Mouse (Mus musculus): ENCODE data around the gene Ccdc9b.
A peak's percentile ranks its signal among the peaks of the same experiment; 100 is the strongest.

Ccdc9b gene

DNA sequence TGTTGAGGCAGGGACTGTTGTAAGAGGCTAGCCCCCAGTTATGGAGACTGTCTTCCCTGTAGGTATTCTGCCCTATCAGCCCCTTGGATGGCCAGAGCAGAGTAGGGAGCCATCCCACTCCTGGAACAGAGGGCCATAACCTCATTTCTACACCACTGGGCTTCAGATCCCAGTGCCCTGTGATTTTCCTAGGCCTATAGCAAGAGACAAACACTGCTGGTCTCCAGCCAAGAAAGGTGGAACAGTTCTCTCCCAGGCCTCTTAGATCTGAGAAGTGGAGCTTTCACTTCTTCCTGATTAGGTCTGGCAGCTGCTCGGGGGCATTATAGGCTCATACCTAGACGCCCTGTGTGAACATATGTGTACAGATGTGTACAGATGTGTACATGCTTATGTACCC lies 13.8 kb upstream of the Ccdc9b start:
- DNase-seq (ENCODE audit: low read depth) = no peak

- no peak for DNase-seq (ENCODE audit: low read depth)
These were observed 13.4 kb upstream of the Ccdc9b start for GRCm38 (mm10) chr2:118775846-118776245.

DNA sequence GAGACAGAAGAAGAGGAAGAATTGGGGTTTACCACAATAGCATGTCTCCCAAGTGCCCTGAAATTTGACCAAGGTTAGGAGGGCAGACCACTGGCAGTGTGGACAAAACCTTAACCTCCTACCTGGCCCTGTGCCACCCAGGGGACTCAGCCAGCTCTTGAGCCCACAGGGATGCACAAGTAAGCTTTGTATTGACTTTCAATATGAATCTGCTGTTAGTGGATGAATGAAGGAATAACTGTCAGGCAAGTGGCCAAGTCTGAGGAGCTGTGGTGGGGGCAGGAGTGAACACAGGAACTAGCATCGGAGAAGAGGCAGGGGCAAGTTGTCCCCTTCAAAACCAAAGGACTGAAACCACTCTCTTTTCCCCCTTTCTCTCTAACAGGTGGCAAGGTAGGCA lies 12.9 kb upstream of the Ccdc9b start:
- DNase-seq (ENCODE audit: low read depth) = peak; percentile 49

DNA sequence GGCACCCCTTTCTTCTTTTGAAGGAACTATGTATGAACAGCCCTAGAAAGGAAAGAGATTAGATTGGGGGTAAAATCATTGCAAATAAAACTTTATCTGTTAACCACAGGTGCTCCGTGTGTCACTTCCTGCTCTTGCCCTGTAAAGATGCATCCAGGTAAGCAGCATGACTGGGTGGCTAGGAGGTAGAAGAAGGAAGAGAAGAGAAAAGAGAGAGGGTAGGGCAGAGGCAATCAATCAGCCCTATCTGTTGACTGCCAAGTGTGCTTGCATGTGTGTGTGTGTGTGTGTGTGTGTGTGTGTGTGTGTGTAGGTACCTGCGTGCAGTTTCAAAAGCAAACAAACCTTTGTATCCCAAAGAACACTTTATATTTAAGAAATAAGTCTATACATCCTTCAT lies 12.1 kb upstream of the Ccdc9b start:
- no peak for DNase-seq (ENCODE audit: low read depth)

DNA sequence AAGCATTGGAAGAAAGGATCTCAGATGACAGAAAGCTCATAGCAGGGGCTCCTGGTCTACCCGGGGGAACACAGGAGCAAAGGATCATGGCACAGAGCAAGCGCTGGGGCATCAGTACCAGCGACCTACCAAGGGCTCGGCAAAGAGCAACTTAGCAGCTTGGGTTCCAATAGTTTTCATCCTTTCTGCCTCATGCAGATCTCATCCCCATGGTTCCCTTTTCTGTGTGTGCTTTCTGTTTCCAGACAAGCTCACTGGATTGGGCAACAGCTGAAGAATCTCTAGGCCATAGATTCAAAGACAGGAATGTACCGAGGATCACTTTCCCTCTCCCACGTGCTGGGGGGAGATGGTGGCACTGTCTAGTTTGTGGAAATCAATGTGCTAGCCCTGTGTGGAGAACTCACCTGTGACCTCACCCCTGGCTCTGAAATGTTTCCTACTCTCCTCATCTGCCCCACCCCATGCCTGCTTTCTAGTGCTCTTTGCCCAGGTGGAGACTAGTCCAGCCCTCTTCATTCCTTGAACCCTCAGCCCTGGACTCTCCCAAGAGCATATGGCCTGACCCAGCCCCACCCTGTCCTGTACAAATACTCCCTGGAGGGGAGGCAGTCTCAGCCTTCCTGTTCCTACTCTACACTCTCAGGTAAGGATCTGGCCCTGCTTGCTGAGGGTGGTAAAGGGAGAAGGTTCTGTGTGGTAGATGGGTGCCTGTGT lies 9.9 kb upstream of the Ccdc9b start, which contains the start of gene Phgr1:
Gene Phgr1 (plus strand): TSS at position 612 of the 717 bp plus-strand sequence.
- no peak for DNase-seq (ENCODE audit: low read depth)

- DNase-seq (ENCODE audit: low read depth) = peak; percentile 87
These were observed 3.9 kb upstream of the Ccdc9b start for GRCm38 (mm10) chr2:118766041-118767033.

DNA sequence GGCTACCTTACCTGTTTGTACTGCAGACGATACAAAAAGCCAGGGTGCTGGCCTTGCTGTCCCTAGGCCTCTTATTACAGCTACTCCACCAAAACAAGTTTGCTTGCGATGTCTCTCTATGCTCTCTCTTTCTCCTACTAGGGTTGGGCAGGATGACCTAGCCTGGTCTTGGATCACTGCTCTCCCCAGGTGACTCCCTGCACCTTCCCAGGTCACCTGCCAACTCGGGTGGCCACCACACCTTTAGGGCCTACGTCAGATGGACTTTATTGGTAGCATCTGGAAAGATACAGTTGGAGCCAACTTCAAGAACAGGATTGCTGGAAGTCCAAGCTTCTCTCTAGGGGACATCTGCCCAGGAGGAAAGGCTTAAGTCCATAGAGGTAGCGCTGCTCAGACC lies 2.4 kb upstream of the Ccdc9b start:
- DNase-seq (ENCODE audit: low read depth) = no peak

DNA sequence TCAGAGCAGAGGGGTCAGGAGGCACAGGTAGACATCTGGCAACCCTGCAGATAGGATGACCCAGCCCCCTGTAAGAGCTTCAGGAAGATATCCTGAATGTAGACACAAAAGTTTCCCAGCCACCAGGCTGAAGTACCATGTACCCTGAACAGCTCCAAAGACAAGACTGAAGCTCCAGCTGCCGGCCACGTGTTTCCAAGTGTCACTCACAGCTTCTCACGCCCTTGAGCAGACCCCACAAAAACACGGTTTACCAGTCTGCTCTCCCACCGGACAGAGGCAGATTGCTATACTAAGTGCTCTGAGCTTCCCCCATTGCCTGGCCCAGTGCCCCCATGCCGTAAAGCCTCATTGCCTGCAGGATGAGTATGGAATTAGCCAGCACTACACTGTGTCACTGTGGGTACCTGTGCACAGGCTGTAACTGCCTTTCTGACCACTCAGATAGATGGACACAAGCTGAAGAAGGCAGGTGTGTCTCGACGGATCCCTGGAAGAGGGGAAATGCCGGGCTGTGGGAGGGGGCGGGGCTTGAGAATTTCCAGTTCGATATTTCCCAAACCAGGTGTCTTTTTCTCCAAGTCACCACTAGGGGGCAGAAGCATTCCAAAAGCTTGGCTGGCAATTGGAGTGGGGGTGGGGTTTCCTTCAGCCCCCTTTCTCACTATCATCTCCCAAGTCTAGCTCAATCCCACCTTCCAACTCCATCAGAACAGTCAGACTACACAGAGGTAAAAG lies 1.8 kb upstream of the Ccdc9b start:
- DNase-seq (ENCODE audit: low read depth) = peak; percentile 49

DNA sequence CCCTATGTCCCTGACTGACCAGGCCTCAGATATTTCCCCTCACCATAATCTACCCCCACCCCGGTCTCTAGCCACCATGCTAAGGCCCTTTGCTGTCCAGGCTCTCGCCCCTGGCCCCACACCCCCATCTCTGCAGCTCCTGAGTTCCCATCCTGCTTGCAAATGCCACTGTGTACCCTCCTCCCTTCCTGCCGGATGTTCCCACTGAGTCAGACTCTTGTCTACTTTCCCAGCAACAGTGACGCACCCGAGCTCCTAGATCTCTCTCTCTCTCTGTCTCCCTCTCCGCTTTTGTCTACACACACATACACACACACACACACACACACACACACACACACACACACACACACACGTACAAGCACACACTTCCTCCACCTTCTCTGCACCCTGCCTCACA lies 1.0 kb upstream of the Ccdc9b start:
- DNase-seq (ENCODE audit: low read depth) = peak; percentile 79

DNA sequence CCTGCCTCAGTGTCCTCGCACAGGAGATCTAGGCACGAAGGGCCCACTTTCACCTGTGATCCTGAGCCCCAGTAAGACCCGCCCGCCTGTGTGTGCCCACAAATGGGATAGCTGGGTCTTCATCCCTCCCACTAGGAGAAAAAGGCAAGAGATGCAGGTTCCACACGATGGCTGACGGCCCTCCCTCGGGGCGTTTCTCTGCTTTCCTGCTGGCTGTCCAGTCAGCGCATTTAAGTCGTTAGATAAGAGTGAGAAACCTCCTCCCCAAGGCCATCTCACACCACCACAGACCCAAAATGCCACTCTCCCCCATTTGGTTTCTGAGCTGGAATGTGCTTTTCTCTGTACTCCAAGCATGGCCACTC lies 305 bp upstream of the Ccdc9b start:
- DNase-seq (ENCODE audit: low read depth) = peak; percentile 91

DNA sequence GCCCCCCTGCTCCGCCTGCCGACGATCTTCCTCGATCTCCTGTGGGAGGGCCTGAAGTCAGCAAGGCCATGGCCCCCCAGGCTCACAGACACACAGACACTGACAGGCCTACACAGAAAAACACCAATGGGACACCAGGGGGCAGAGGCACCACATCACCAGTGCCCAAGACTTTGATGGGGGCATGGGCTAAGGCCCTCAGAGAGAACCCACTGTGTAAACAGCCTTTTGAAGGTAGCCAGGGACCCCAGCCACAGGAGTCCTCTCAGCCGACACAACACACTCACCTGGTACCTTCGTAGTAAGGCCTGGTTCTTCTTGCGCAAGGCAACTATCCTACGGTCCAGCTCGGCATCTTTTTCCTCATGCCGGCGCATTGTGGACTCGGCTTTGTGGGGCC lies 1.1 kb downstream of the Ccdc9b start:
- peak; percentile 30 for DNase-seq (ENCODE audit: low read depth)

- no peak for DNase-seq (ENCODE audit: low read depth)
These were observed 2.0 kb downstream of the Ccdc9b start for GRCm38 (mm10) chr2:118760311-118761025.

DNA sequence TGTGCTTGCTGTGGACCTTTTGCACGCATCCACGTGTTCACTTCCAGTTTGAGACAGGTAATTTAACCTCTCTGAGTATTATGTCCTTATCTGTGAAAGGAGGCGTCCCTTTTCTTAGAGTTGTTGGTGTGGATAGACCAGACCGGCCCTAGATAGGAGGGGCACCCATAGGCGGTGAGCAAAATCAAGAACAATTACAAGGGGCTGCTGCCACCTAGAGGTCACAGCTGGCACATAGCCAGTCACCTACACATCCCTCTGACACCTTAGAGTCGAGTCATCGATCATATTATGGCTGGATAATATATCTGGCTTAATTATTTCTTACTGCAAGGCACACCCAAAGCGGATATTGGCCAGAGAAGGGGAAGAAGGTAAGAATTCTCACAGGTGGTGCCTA lies 2.6 kb downstream of the Ccdc9b start:
- peak; percentile 83 for DNase-seq (ENCODE audit: low read depth)

DNA sequence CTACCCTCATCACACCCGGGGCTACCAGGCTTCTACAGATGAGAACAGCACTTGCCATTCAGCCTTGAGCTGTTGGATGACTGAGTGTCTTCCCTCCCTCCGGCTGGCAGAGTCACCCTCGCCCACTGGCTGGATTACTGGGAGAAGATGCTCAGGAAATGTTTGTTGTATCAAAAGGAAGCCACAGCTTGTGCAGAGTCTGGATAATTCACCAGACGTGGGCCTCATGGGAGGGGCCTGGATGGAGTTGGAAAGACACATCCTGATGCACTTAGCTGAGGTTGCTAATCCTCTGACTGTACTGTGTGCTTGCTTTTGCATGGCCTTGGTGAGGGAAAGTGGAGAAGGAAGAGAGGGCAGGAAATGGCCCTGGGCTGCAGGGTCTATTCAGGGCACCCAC lies 6.4 kb downstream of the Ccdc9b start:
- peak; percentile 34 for DNase-seq (ENCODE audit: low read depth)

DNA sequence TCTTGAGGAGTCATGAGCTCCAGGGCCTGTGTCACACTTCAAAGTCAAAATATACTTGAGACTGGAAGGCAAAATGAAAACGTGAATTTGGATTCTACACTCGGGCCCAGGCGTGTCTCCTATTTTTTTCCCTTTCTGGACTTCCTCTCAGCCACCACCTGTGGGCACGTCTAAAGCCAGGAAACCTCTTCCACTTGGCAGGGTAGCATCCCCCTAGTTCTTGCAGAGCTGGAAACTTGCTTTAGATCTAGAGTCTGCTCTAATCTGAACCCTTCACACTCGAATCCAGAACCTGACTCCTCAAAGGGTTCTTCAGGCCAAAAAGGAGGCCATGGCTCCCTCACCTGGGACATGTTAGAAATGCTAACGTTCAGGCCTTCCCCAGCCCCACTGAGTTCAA lies 7.1 kb downstream of the Ccdc9b start:
- DNase-seq (ENCODE audit: low read depth) = no peak

DNA sequence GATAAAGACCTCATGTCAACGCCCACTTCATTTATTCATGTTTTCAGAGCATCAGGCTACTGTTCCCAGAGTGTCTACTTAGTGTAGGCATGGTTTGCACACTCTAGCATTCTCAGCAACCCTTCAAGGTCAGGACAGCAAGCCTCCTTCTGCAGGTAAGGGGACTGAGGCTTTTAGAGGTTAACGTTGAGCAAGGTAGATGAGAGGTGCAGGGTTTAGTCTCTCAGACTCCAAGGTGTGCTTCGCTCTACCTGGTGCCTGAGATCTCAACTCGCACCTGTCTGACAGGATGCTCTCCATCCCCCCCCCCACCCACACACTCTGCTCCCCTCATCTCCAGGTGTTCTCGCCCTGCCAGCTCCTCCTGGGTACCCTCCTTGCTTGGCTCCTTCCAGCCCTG lies 8.3 kb downstream of the Ccdc9b start:
- no peak for DNase-seq (ENCODE audit: low read depth)

GRCm38 (mm10) chr2:118752792-118753108 lies 9.7 kb downstream of the Ccdc9b start:
- no peak for DNase-seq (ENCODE audit: low read depth)

GRCm38 (mm10) chr2:118751896-118752791 lies 10.3 kb downstream of the Ccdc9b start:
- DNase-seq (ENCODE audit: low read depth) = no peak

GRCm38 (mm10) chr2:118750476-118750875 lies 12.0 kb downstream of the Ccdc9b start:
- peak; percentile 59 for DNase-seq (ENCODE audit: low read depth)

DNA sequence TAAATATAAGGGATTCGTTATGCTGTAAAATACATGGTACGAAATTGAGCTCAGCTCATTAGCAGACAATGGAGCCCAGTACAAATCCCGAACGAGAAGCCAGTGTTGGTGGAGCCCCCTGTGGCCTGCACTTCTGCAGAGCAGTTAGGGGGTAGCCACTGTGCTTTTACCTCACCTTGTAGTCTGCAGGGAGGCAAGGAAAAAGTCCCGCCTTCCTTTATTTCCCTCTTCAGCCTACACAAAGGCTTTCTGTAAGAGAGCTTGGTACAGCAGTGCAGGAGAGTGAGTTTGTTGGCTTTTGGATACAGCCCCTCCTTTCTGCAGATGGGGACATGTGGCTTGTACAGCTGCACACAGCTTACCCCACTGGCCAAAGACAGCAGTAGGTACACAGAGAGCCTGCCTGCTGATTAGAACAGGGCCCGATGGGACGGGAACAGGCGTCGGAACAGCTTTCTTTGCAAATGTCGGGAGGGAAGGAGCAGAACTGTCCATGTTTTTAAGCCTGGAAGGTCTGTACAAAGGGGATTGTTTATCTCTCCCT lies 13.0 kb downstream of the Ccdc9b start:
- no peak for DNase-seq (ENCODE audit: low read depth)

Measured in 416B (cell line).